In genomic region chr2:178785843-178786242, GRCm38 (mm10) we compare ENCODE assay signal across 15 mouse cellular contexts.
DNase-seq lines count a peak whose midpoint lies in the region; ATAC-seq and TF ChIP-seq lines count a peak whose summit lies in the region.
"Had no signal": no experiment of that assay in that cellular context is flagged by ENCODE, and none has a peak within 500 bp of the region (broad histone marks: within the 10 kb centered on the region; RNA-seq: fewer than 3 reads in every experiment).

No protein-coding gene starts in this region.

- H3K4me2 ChIP-seq in hindbrain, embryonic 13.5 days, result peak overlapping the region; percentile 26; the same call in 1 of the 2 replicates
- H3K4me2 ChIP-seq in hindbrain, postnatal 0 days (ENCODE audit: low read depth, low read length), result no peak overlapping the region
- no peak overlapping the region for H3K4me2 ChIP-seq in kidney, postnatal 0 days (ENCODE audit: low read length)
- H3K4me2 ChIP-seq: liver, embryonic 11.5 days had no signal

- TF ChIP-seq CTCF in hindbrain, postnatal 0 days (IDR thresholded peaks at IDR 0.05; ENCODE audit: low read depth), result no peak
- TF ChIP-seq CTCF in kidney, postnatal 0 days (IDR thresholded peaks at IDR 0.05; ENCODE audit: low read depth), result no peak

- H3K27ac ChIP-seq in hindbrain, embryonic 13.5 days, result peak overlapping the region; percentile 1; the same call in 1 of the 2 replicates
- no peak overlapping the region for H3K27ac ChIP-seq in hindbrain, postnatal 0 days
- H3K27ac ChIP-seq in kidney, postnatal 0 days, result no peak overlapping the region

- intact Hi-C loops in heart, postnatal 25 days (cut with DNase I), result no loop called here

- peaks cover 5% of the 10 kb centered on the region; the same call in 1 of the 2 replicates for H3K27me3 ChIP-seq in hindbrain, embryonic 13.5 days
- no peaks in the 10 kb centered on the region for H3K27me3 ChIP-seq in hindbrain, postnatal 0 days (ENCODE audit: insufficient read depth, low read length)
- H3K27me3 ChIP-seq in kidney, postnatal 0 days (ENCODE audit: insufficient read depth, low read length), result no peaks in the 10 kb centered on the region

- peaks cover 18% of the 10 kb centered on the region for H3K4me1 ChIP-seq in hindbrain, embryonic 13.5 days (replicated peaks)
- peaks cover 7% of the 10 kb centered on the region; the same call in 1 of the 2 replicates for H3K4me1 ChIP-seq in hindbrain, postnatal 0 days (ENCODE audit: insufficient read depth, low read length)
- H3K4me1 ChIP-seq in kidney, postnatal 0 days (replicated peaks; ENCODE audit: insufficient read depth, low read length), result no peaks in the 10 kb centered on the region

- DNase-seq in heart, adult 11 months, result peak; percentile 52
- no peak for DNase-seq in heart, postnatal 25 days (ENCODE audit: low spot score)
- no peak for DNase-seq in hindbrain, postnatal 0 days (ENCODE audit: low spot score)
- peak; percentile 30 for DNase-seq in kidney, postnatal 0 days (ENCODE audit: low spot score)
- DNase-seq in kidney, adult 18-20 months, result no peak
- DNase-seq in yolk sac, embryonic 10.5 days (ENCODE audit: low spot score), result peak; percentile 35
- DNase-seq: adrenal gland, postnatal 36 days; cerebellum, adult 18-20 months; cerebellum, postnatal 25 days; lung, adult 18-20 months; right cerebral cortex, adult 18-20 months; thymus, postnatal 14 days had no signal

- ATAC-seq in hindbrain, embryonic 13.5 days (ENCODE audit: low FRiP score), result no peak
- no peak for ATAC-seq in hindbrain, postnatal 0 days
- ATAC-seq in kidney, postnatal 0 days (replicated peaks; ENCODE audit: low FRiP score, low read depth), result 0 out of 2 replicates have a peak, but pooled peaks have one; percentile 30
- ATAC-seq: inflammation-experienced regulatory T-cells, adult 6 months had no signal

- 0 out of 2 replicates have a peak overlapping the region, but pooled peaks have one; percentile 0 for H3K9ac ChIP-seq in hindbrain, embryonic 13.5 days
- no peak overlapping the region for H3K9ac ChIP-seq in hindbrain, postnatal 0 days (replicated peaks; ENCODE audit: low read length)
- H3K9ac ChIP-seq in kidney, postnatal 0 days (ENCODE audit: low read depth, low read length), result no peak overlapping the region

- H3K4me3 ChIP-seq in hindbrain, embryonic 13.5 days, result no peak overlapping the region
- no peak overlapping the region for H3K4me3 ChIP-seq in hindbrain, postnatal 0 days (ENCODE audit: low read length)
- H3K4me3 ChIP-seq in kidney, postnatal 0 days (replicated peaks; ENCODE audit: low read depth, low read length), result no peak overlapping the region

- WGBS in hindbrain, embryonic 13.5 days, result 69% methylated on average over 6 of the region's 6 CpGs
- WGBS in hindbrain, postnatal 0 days, result 59% methylated on average over 6 of the region's 6 CpGs
- WGBS in kidney, postnatal 0 days, result 20% methylated on average over 6 of the region's 6 CpGs

- H3K9me3 ChIP-seq in hindbrain, embryonic 13.5 days, result no peaks in the 10 kb centered on the region
- H3K9me3 ChIP-seq in hindbrain, postnatal 0 days (ENCODE audit: low read length), result no peaks in the 10 kb centered on the region
- H3K9me3 ChIP-seq in kidney, postnatal 0 days (replicated peaks; ENCODE audit: low read length), result no peaks in the 10 kb centered on the region

- no peaks in the 10 kb centered on the region for H3K36me3 ChIP-seq in hindbrain, embryonic 13.5 days
- H3K36me3 ChIP-seq in hindbrain, postnatal 0 days (ENCODE audit: insufficient read depth, low read length), result no peaks in the 10 kb centered on the region
- H3K36me3 ChIP-seq in kidney, postnatal 0 days (ENCODE audit: insufficient read depth, low read length), result no peaks in the 10 kb centered on the region

Comparison
In these comparisons a context has a peak if more than half of its experiments do, and no peak if none do; other contexts are left out.
1. DNase-seq: peak in heart, adult 11 months (single experiment), kidney, postnatal 0 days (single experiment) and yolk sac, embryonic 10.5 days (single experiment); none in heart, postnatal 25 days (single experiment), hindbrain, postnatal 0 days (single experiment) and kidney, adult 18-20 months (single experiment).